Mouse (Mus musculus): Measurements from ENCODE around the gene Spata45. TPM values are rescaled to one million over a fixed set of nuclear protein-coding genes. Genes with fewer than 3 reads are reported as not detected.

The Spata45 gene
- polyA plus RNA-seq (2021; fragmentation: Nextera tagmentation): 0.84 TPM in 1 of 2 replicates, not detected in the other
- long read RNA-seq, experiment 1, partial matches to known transcripts: 0 of 1 reads
- long read RNA-seq, experiment 1, other reads (novel, unspliced or antisense): 1 of 1 reads
- long read RNA-seq, experiment 2: 0 reads

DNA sequence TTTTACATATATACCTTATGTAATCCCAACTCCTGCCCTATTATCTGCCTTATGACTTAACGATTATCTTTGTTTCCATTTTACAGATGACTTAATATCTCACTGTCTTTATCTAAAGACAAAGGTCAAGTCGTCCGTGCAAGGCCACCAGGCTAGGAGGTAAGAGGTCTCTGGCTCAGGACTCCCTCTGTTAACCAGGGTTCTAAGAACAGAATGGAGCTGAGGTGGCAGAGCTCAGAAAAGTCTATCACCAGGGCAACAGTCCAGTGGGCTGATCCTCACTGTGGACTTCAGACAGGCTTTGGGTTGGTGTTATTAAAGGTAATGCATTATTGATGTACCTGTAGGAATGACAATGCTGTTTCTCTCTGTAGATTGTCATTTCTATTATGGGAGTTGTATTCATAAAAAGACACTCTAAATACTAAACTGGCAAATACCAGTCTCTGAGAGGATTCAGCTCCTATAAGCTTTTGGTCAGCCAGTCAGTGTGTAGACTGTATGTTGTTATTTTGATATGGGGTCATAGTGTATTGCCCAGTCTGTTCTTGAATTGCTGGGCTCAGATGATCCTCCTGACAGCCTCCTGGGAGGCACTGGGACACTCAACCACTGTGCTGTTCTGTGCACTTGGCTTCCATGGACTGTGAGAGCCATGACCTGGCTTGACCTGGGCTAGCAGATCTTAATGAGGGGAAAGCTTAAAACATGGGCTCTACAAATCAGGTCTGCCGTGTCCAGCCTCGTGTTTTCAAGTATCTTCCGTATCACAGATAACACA lies at the start of gene Spata45:
Gene Spata45 (plus strand): TSS at position 86 of the 781 bp plus-strand sequence.

DNA sequence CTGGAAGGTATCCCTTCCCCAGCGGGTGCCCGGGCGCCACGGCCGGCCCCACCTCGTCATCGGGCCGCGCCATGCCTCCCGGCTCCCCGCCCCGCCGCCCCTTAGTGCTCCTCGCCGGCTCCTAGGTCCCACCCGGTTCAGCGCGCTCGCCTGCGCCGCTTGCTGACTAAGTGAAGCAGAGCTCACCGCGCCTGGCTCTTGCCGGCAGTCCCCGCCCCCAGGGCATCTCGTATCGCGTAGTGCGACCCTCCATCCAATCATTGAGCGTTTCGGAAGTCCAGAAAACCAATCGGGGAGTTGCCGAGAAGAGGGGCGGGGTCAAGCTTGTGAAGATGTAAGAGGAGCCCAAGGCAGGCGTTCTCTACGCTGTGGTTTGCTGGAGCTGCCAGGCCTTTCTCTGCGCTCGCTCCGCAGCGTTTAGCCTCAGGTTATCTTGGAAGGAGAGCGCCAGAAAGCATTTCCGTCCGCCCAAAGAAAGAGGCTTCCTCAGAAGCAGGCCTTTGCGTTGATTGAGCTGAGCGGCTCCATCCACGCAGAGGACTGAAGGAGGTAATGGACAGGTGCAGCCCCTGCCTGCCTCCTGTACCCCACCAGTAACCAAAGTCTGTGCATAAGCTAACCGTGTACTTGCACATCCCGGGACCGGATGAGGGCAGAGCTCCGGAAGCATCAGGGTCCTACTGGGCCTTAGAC lies 10.3 kb upstream of the Spata45 start, which contains the start of gene Flvcr1:
Gene Flvcr1 (minus strand): TSS at position 138 of the 693 bp plus-strand sequence.

DNA sequence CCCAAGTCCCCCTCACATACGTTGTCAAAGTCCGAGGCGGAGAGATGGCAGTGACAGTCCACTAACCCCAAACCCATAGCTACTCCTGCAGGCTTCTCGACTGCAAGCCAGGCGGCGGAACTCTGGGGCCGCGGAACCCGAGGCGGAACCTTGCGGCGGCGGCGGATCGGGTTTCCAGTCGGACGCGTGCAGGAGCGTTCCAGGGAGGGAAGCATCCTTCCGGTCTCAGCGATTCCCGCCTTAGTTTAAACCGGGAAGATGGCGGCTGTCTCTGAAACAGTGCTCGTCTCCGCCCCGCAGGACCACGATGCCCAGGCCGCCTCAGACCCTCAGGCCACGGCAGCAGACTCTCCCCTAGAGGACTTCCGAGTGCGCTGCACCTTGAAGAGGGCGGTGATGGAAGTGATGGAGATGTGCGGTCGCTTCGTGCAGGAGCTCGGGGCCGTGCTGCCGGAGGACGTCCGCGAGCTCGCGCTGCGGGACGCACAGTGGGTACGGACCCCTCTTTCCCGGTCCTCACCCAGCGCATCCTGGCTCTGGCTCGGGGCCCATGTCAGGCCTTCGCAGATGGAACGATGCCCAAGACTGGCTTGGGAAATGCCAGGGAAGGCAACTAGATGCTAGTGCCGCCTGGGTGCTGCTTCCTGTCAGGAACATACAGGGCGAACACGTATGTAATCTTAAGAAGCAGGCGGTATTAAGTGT lies 26.5 kb downstream of the Spata45 start, which contains the start of the genes Tatdn3 and Nsl1:
Gene Tatdn3 (minus strand): TSS at position 152 of the 705 bp plus-strand sequence.
Gene Nsl1 (plus strand): TSS at position 232 of the 705 bp plus-strand sequence.

Other genes with a start within 250 kb of the Spata45 start
- 12.1 and 13.6 TPM in 2 replicates for gene Rps6kc1, start 124.9 kb upstream of the Spata45 start, polyA plus RNA-seq (2021; fragmentation: Nextera tagmentation)
- gene Angel2, start 111.5 kb upstream of the Spata45 start, polyA plus RNA-seq (2021; fragmentation: Nextera tagmentation): 26.2 and 28.6 TPM in 2 replicates
- gene Vash2, start 57.3 kb upstream of the Spata45 start, polyA plus RNA-seq (2021; fragmentation: Nextera tagmentation): 0.41 and 0.51 TPM in 2 replicates
- gene Flvcr1, start 10.5 kb upstream of the Spata45 start, polyA plus RNA-seq (2021; fragmentation: Nextera tagmentation): 1.6 and 2.0 TPM in 2 replicates
- 6.5 and 7.0 TPM in 2 replicates for gene Tatdn3, start 26.3 kb downstream of the Spata45 start, polyA plus RNA-seq (2021; fragmentation: Nextera tagmentation)
- 0.15 and 0.31 TPM in 2 replicates for gene Nsl1, start 26.4 kb downstream of the Spata45 start, polyA plus RNA-seq (2021; fragmentation: Nextera tagmentation)
- gene Batf3, start 61.2 kb downstream of the Spata45 start, polyA plus RNA-seq (2021; fragmentation: Nextera tagmentation): 3.1 and 4.5 TPM in 2 replicates
- not detected in 2 replicates for gene Fam71a, start 128.2 kb downstream of the Spata45 start, polyA plus RNA-seq (2021; fragmentation: Nextera tagmentation)
- gene Atf3, start 181.4 kb downstream of the Spata45 start, polyA plus RNA-seq (2021; fragmentation: Nextera tagmentation): 0.53 and 0.97 TPM in 2 replicates